Mouse (Mus musculus): ENCODE results near the gene Sdhd.
"Not testable (repeated sequence)": the region's sequence is repeated elsewhere in the genome, so short reads cannot be mapped to it uniquely, and the experiment has no call there.

Gene Sdhd

DNA sequence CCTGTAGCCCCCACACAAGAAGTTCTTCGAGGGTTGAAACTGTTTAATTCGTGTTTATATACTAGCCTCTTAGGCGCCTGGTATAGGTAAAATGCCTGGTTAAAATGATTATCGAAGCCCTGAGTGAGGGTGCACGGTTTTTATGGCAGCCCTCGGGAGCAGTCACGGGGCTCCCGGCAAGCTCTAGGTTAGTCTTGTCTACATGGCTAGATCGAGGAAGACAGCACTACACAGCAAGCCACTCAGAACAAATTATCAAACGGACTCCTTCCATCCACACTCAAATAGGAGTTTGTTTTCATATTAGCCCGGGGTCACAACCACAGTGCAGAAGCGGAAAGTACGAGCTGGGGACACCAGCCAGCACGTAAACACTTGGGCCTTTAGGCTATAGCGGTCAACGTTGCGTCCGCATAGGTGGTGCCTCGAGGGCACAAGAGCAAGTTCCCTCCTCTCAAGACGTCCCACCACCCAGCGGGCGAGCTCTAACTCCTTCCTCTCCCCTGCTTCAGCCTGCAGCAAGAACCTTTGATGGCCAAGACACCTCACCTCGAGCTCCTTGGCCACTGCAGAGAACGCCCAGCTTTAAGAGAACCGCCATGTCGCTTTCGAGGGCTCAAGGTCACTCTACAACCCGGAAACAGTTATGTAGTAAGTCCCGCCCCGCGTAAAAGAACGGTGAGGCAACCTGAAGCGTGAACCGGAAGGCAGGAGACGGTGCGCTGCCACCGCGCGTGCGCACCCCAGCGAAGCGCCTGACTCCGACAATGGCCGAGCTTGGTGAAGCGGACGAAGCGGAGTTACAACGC is at the start of gene Sdhd, which contains the start of gene Timm8b:
Gene Sdhd, minus strand, starts transcription at position 624 of the 809 bp plus-strand sequence.
Gene Timm8b, plus strand, starts transcription at position 722 of the 809 bp plus-strand sequence.
- peak; percentile 91 for DNase-seq (ENCODE audit: extremely low read depth, insufficient read length, low spot score)

DNA sequence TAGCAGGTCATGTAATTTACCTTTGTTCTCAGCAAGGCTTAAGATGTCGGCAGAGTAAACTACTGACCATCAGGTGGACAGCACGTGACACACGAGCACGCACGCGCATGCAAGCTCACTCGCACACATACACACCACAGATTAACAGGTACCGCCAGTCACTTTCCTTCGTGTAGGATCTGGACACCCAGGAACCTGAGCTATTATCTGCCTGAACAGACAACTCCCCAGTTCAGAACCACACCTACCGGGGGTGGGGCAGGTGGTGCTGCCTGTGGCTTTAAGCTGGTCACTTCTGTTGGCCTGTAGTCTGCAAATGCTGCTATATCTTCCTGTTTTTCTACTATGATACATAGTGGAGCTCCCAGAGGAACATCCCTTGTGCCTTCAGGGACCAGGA is 46.9 kb upstream of the Sdhd start:
- no peak for DNase-seq (ENCODE audit: extremely low read depth, insufficient read length, low spot score)

DNA sequence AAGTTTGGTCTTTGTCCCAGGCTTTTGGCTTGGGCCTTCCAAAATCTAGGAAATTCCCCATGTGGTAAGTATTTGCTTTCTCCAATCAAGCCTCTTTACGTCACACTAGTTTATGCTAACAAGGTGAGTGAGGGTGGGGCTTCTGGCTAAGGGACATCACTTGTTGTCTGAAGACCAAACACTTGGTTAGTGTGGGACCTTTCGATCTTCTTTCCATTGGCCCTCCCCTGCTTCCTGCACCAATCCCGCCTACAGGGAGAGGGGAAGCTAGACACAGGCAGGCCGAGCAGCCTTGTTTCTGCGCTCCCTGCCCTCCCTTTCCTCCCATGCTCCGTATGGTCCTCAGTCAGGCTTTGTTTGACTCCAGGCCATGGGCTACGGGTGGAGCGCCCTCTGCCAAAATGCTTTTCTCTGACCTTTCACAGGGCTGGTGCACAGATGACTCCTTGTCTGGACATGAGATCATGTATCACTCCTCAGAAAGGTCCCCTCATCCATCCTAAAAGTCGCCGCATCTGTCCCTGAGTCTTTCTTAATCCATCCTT is 43.3 kb upstream of the Sdhd start:
- no peak for DNase-seq (ENCODE audit: extremely low read depth, insufficient read length, low spot score)

DNA sequence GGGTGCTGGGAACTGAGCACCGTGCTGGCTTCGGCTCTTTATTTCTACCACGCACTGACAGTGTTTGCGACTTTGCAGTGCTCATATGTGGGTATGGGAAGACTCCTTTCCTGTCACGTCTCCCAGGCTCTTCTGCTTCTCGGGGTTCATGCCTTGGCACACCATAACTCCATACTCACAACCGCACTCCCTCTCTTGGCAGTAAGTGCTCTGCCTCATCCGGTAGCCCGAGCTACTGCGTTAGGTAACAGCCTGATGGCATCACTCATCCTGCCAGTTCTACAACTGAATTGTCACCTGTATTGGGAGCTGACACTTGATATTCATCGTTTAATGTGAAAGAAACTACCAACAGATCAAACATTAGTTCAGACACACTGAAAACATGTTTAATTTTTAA is 30.7 kb upstream of the Sdhd start:
- DNase-seq (ENCODE audit: extremely low read depth, insufficient read length, low spot score): no peak

DNA sequence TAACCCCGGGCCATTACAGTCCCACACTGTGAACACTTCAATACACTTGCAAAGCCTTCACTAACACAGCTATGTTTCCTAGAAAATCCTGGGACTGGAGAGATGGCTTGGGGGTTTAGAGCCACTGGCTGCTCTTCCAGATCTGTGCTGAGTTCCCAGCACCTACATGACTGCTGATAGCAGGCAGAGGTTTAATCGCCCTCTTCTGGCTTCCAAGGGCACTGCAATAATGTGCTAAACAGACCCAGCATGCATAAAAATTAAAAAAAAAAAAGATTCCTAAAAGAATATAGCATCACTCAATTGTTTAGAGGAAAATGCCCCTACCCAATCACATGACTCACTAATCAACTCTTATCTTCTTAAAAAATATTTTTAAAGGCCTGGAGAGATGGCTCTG is 29.4 kb upstream of the Sdhd start:
- DNase-seq (ENCODE audit: extremely low read depth, insufficient read length, low spot score): no peak

DNA sequence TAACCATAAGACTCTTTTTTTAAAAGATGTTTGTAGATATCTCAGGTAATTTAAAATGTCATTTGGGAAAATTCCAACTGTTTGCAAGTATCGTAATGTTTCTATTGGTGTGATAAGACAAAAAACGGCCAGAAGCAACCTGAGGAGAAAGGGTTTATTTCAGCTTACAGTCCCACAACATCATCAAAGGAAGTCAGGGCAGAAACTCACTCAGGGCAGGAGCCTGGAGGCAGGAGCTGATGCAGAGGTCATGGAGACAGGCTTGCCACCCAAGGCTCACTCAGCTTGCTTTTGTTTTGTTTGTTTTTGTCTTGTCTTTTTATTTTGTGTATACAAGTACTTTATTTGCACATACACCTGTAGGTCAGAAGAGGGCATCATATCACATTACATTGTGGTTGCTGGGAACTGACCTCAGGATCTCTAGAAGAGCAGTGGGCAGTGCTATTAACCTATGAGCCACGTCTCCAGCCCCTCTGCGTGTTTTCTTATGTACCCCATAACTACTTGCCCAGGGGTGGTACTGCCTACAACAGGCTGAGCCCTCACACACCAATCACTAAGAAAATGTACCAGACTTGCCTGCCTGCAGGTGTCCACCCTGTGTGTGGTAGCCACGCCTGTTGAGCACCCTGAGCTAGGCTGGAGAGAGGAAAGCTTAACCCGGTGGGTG is 28.5 kb upstream of the Sdhd start:
- no peak for DNase-seq (ENCODE audit: extremely low read depth, insufficient read length, low spot score)

DNA sequence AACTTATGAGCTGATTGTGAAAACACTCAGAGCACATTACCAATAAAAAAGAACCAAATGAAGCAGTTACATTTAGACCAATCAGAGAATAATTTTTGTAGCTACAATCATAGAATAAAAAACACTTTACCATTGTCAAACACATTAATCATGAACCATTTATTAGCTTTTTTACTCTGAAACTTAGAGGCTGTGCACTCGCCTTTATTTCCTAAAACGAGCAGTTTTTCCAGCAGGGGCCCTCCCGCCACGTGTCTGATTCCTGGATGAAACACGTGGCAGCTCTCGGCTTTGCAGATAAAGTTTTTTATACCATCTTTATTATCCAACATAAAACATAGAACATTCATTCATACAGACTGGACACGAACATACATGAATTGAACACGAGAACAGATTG is 27.3 kb upstream of the Sdhd start:
- DNase-seq (ENCODE audit: extremely low read depth, insufficient read length, low spot score): not testable (repeated sequence)

DNA sequence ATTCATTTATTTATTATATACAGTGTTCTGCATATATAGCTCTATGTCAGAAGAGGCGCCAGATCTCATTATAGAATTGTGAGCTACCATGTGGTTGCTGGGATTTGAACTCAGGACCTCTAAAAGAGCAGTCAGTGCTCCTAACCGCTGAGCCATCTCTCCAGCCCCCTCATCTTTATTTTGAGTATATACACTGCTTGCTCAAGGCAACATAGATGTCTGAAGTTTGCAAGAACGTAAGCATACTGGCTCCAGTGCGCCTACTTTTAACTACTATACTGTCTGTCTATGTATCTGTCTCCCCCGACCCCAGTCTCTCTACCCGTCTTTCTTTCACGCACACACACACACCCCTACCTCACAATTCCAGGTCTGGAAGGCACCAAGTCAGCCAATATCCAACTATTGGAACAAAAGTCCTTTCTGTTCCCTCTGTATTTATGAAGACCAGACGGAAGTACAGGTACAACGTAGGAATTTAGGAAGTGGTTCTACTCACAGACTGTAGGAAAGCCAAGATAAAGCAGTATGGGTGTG is 14.2 kb upstream of the Sdhd start:
- DNase-seq (ENCODE audit: extremely low read depth, insufficient read length, low spot score): no peak

DNA sequence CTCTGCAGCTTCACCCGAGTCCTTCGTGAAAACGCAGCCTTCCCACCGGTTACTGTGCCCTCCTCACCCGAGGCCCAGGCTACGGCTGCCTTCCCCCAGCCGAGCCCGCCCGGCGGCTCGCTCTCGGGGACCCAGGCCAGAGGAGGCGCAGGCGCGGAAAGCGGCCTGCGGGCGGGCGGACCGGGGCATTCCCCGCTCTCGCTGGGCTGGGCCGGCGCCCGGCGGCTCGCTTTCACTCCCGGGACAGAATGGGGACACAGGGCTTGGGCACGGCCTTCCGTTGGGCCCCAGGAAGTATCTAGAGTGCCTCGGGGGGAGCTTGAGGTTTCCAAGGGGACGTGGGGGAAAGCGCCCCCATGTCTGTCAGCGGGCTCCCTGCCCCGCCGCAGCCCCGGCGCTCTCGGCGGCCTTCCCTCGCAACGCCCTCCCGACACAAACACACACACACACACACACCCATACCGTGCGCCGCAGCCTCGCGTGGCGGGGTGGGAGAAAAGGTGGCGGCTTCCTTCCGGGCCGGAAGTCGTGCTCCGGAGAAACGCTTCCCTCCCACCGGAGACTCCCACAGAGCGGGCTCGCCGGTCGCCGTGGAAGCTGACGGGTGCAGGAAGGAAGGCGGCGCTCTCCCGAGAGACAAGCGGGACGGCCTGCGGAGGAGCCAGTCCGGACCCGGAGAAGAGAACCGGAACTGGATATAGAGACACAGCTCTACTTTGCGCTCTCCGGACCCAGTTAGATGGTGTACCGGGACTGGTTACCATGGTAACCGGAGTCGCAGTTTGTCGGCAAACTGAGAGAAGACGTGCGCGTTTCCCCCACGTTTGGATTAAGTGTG is 13.4 kb upstream of the Sdhd start, which contains the start of the genes Pih1d2 and Nkapd1:
Gene Pih1d2, plus strand, starts transcription at position 556 of the 838 bp plus-strand sequence.
Gene Nkapd1, minus strand, starts transcription at position 699 of the 838 bp plus-strand sequence.
- peak; percentile 92 for DNase-seq (ENCODE audit: extremely low read depth, insufficient read length, low spot score)

DNA sequence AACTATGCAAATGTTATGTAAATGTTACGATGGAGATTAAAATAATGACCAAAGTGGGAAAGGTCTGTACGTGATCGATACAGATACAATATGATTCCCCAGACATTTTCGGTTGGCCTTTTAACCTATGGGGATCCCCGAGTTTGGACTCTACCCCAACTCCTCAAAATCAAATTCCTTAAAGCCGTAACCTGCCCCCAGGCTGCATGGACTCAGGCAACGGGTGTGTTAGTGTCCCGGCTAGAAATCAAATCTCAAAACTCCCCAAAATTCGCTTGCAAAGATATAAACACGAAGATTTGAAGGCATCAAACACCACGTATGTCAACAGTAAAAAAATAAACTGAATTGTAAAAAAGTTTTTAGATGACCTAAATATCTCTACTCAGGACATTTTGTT is 12.5 kb upstream of the Sdhd start:
- no peak for DNase-seq (ENCODE audit: extremely low read depth, insufficient read length, low spot score)

DNA sequence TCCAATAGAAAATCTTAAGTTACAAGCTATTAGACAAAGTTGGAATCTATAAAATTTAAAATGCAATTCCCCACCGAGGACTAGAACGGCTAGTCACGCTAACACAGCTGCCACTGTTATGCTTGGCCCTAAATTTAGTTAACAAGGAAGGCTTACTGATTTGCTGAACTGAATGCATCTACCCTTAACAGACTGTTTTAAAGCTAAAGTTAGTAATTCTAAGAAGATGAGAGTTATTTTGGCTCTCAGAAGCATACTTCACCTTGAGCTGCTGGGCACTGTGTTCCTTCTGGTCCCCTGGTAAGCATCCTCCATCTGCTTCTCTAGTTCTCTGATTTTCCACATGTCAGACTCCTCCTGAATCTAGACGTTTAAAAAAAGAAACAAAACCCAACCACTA is 8.5 kb upstream of the Sdhd start:
- DNase-seq (ENCODE audit: extremely low read depth, insufficient read length, low spot score): no peak

DNA sequence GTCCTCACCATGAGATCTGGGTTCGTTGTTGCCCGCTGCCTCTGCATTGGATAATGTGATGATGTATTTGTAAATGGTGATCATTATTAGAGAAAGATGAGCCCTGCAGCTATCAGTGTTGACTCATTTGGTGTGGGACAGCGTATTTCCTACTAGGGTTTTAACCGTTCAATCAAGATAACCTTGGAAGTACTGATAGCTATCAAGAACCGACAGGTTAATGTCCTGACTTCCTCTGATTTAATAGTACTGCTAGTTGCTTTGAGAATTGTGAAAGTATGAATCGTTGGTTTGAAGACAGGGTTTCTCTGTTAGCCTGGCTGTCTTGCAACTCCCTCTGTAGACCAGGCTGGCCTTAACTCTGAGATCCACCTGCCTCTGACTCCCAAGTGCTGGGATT is 726 bp upstream of the Sdhd start:
- DNase-seq (ENCODE audit: extremely low read depth, insufficient read length, low spot score): no peak

DNA sequence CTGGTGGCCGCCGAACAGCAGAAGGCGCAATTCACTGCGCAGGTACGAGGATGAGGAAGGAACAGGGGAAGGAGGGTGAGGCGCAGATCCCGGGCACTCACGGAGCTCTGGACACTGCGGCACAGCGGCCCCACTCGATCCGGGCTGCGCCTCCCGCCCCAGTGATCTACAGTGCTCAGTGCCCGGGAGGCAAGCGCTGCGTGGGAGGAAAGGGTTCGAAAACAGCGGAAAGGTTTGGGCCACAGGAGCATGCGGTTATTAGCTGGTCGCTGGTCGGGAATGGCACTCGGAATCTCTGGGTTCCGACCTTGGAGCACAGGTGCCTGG is 349 bp upstream of the Sdhd start:
- DNase-seq (ENCODE audit: extremely low read depth, insufficient read length, low spot score): no peak

DNA sequence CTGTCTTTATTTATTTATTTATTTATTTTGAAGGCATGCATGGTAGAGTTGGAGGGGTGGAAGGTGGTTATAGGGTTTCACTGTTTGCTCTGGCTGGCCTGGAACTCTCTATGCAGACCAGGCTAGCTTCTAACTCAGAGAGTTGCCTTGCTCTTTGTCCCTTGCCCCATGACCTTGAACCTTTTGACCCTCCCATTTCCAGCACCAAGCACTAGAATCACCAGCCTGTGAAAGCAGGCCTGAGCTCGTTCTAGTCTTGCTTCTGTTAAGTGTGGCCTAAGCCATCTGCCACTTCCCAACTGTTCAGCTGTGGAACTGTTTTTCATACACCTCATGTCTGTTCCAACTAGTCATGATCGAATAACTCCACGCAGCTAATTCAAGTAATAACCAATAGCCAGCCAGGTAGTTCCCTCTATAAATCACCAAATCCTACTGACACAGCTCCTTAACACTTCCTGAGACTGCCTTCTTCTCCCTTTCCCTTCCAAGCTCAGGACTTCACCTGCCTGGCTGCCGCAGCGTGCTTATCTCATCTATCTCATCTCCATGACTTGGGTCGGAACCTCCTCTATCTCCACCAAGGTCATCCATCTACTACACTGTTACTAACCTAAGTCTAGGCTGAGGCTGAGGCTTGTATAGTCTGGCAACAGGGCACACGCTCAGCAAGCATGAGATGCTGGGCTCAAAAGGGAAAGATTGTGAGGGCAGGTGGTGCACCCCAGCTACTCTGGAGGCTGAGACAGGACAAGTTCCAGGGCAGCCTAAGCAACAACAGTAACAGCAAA is 1.4 kb downstream of the Sdhd start:
- DNase-seq (ENCODE audit: extremely low read depth, insufficient read length, low spot score): no peak

DNA sequence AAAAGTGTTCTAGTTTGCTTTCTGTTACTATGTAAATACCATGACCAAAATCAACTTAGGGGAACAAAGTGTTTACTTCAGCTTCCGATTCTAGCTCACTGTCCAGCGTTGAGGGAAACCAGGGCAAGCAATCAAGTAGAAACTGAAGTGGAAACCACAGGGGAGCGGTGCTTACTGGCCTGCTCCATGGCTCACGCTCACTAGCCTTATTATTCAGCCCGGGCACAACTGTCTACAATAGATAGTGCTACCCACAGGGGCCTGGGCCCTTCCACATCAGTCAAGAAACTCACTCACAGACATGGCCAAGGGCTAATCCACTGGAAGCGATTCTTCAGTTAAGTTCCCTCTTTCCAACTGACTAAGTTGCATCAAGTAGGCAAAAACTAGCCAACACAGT is 2.1 kb downstream of the Sdhd start:
- no peak for DNase-seq (ENCODE audit: extremely low read depth, insufficient read length, low spot score)

DNA sequence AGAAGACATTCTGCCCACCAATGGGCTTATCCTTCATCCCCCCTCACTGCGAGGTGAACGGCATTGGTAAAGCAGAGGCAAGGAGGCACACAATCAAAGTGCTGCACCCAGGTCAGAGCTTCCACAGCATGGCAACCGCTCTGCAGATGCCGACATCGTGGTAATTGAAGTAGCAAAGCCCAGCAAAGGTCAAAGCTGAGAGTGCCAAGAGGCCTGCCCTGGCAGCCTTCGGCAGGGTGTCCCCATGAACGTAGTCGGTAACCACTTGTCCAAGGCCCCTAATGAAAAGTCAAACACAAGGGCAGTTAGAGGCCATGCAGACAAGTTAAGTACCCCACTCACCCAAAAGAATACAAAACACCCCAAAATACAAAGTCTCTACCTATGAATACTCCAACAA is 6.6 kb downstream of the Sdhd start:
- DNase-seq (ENCODE audit: extremely low read depth, insufficient read length, low spot score): no peak

DNA sequence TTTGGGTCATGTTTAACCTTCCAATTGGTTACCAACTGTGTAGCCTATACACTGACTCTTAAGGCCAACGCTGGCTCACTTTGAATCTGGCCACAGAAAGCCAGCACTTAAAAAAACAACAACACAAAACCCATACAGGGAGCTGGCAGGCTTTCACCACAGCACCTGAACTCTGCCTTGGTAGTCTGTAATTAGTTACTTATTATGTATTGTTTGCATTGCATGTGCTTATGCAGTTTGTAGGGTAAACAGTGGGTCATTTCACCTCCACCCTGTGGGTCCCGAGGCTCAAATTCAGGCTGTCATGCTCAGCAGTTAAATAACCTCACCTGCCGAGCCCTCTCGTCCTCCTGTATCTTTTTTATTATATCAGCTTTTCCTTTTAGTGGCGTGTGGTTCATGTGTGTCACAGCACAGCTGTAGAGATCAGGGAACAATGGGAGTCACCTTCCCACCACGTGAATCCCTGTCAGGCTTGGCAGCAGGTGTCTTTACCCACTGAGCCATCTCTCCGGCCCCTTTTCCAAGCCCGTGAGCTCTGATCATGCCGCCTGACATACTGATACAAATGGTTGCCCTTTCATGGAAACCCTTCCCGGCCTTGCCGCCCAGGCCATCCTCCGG is 8.7 kb downstream of the Sdhd start:
- no peak for DNase-seq (ENCODE audit: extremely low read depth, insufficient read length, low spot score)

DNA sequence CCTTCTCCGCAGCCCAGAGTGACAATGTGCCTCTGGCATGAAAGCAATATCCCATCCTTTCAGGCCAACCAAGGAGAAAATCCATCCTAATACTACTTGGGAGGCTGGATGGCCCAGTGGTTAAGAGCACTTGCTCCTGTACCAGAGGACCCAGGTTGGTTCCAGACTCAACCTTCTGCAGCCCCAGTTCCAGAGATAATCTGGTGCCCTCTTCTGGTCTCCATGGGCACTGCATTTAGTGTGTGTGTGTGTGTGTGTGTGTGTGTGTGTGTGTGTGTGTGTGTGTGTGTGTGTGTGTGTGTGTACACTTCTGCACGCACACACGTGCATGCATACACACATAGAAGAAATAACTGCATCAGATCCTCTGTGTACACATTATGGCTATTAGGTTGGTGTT is 10.1 kb downstream of the Sdhd start:
- peak; percentile 30 for DNase-seq (ENCODE audit: extremely low read depth, insufficient read length, low spot score)

DNA sequence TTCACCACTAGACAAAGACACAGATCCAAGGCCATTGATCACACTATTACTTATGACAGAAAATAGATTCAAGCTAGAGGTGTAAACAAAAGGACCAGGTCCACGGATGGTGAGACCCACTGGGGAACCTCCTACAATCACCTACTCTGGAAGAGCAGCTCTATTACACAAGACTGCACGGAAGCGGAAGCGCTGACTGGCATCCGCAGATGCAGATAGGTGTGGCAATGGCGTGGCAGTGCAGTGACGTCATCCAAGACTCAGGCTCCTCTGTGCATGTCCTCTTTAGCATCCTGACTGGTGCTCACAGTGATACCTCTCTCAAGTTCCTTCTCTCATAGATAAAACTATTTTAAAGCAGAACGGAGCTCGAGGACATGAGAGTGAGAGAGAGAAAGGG is 10.7 kb downstream of the Sdhd start:
- DNase-seq (ENCODE audit: extremely low read depth, insufficient read length, low spot score): no peak

Data from 3134 (cell line).